Comparison of ENCODE assay signal across 31 mouse cellular contexts in genomic region chr16:8198771-8199562, GRCm38 (mm10).
DNase-seq lines count a peak whose midpoint lies in the region; ATAC-seq and TF ChIP-seq lines count a peak whose summit lies in the region.
"Had no signal": no experiment of that assay in that cellular context is flagged by ENCODE, and none has a peak within 500 bp of the region (broad histone marks: within the 10 kb centered on the region; RNA-seq: fewer than 3 reads in every experiment).

No protein-coding gene starts in this region.

- H3K9ac ChIP-seq in hindbrain, embryonic 14.5 days = no peak overlapping the region
- no peak overlapping the region for H3K9ac ChIP-seq in hindbrain, embryonic 12.5 days
- H3K9ac ChIP-seq in midbrain, postnatal 0 days (replicated peaks; ENCODE audit: low read length, poor library complexity, severe bottlenecking) = no peak overlapping the region
- H3K9ac ChIP-seq in midbrain, embryonic 16.5 days (ENCODE audit: low read depth, low read length) = no peak overlapping the region
- no peak overlapping the region for H3K9ac ChIP-seq in limb, embryonic 12.5 days (replicated peaks)
- H3K9ac ChIP-seq: embryonic facial prominence, embryonic 15.5 days; forebrain, embryonic 13.5 days; intestine, embryonic 15.5 days; limb, embryonic 15.5 days; liver, embryonic 13.5 days; midbrain, embryonic 13.5 days; stomach, embryonic 15.5 days had no signal

- no peak overlapping the region for H3K4me3 ChIP-seq in hindbrain, embryonic 14.5 days (replicated peaks; ENCODE audit: low read length)
- no peak overlapping the region for H3K4me3 ChIP-seq in hindbrain, embryonic 12.5 days
- H3K4me3 ChIP-seq in midbrain, postnatal 0 days (ENCODE audit: low read depth, low read length) = no peak overlapping the region
- no peak overlapping the region for H3K4me3 ChIP-seq in midbrain, embryonic 16.5 days (ENCODE audit: low read depth, low read length)
- H3K4me3 ChIP-seq in limb, embryonic 12.5 days (replicated peaks) = no peak overlapping the region
- H3K4me3 ChIP-seq: embryonic facial prominence, embryonic 10.5 days; embryonic facial prominence, embryonic 15.5 days; forebrain, embryonic 13.5 days; intestine, embryonic 15.5 days; left cerebral cortex, adult 2 months; limb, embryonic 15.5 days; liver, embryonic 13.5 days; midbrain, embryonic 13.5 days; stomach, embryonic 15.5 days had no signal

- H3K27ac ChIP-seq in hindbrain, embryonic 14.5 days = peak overlapping the region; percentile 56
- H3K27ac ChIP-seq in hindbrain, embryonic 12.5 days = no peak overlapping the region
- H3K27ac ChIP-seq in midbrain, postnatal 0 days (ENCODE audit: low read depth, low read length) = no peak overlapping the region
- H3K27ac ChIP-seq in midbrain, embryonic 16.5 days (ENCODE audit: low read length) = no peak overlapping the region
- no peak overlapping the region for H3K27ac ChIP-seq in limb, embryonic 12.5 days
- H3K27ac ChIP-seq: embryonic facial prominence, embryonic 10.5 days; embryonic facial prominence, embryonic 15.5 days; forebrain, embryonic 13.5 days; intestine, embryonic 15.5 days; left cerebral cortex, adult 2 months; limb, embryonic 15.5 days; liver, embryonic 13.5 days; macrophage; midbrain, embryonic 13.5 days; stomach, embryonic 15.5 days had no signal

- no peaks in the 10 kb centered on the region for H3K36me3 ChIP-seq in hindbrain, embryonic 14.5 days (replicated peaks; ENCODE audit: control insufficient read depth, insufficient read depth)
- H3K36me3 ChIP-seq in hindbrain, embryonic 12.5 days = no peaks in the 10 kb centered on the region
- H3K36me3 ChIP-seq in midbrain, postnatal 0 days (ENCODE audit: insufficient read depth, low read length) = no peaks in the 10 kb centered on the region
- H3K36me3 ChIP-seq in midbrain, embryonic 16.5 days (ENCODE audit: control insufficient read depth, insufficient read depth, low read length) = no peaks in the 10 kb centered on the region
- H3K36me3 ChIP-seq in limb, embryonic 12.5 days = no peaks in the 10 kb centered on the region
- H3K36me3 ChIP-seq: embryonic facial prominence, embryonic 10.5 days; embryonic facial prominence, embryonic 15.5 days; intestine, embryonic 15.5 days; limb, embryonic 15.5 days; liver, embryonic 13.5 days; midbrain, embryonic 13.5 days; stomach, embryonic 15.5 days had no signal

- H3K9me3 ChIP-seq in hindbrain, embryonic 14.5 days (ENCODE audit: control insufficient read depth, low read length) = no peaks in the 10 kb centered on the region
- no peaks in the 10 kb centered on the region for H3K9me3 ChIP-seq in hindbrain, embryonic 12.5 days (replicated peaks)
- H3K9me3 ChIP-seq in midbrain, postnatal 0 days (ENCODE audit: low read length) = no peaks in the 10 kb centered on the region
- H3K9me3 ChIP-seq in midbrain, embryonic 16.5 days (replicated peaks; ENCODE audit: control insufficient read depth, low read length, poor library complexity, severe bottlenecking) = no peaks in the 10 kb centered on the region
- no peaks in the 10 kb centered on the region for H3K9me3 ChIP-seq in limb, embryonic 12.5 days
- H3K9me3 ChIP-seq: embryonic facial prominence, embryonic 10.5 days; embryonic facial prominence, embryonic 15.5 days; forebrain, embryonic 13.5 days; intestine, embryonic 15.5 days; limb, embryonic 15.5 days; midbrain, embryonic 13.5 days; stomach, embryonic 15.5 days had no signal

- TF ChIP-seq CTCF in midbrain, postnatal 0 days (IDR thresholded peaks at IDR 0.05) = no peak

- peak; percentile 56 for DNase-seq in hindbrain, embryonic 14.5 days (ENCODE audit: low spot score)
- DNase-seq in midbrain, postnatal 0 days (ENCODE audit: low spot score) = peak; percentile 38
- no peak for DNase-seq in adrenal gland, postnatal 14 days
- no peak for DNase-seq in layer of hippocampus, postnatal 14 days (ENCODE audit: low spot score in 2 of 2)
- DNase-seq: adrenal gland, postnatal 10 days; cerebellum, adult 18-20 months; cerebellum, postnatal 14 days; gastrocnemius, postnatal 25 days; heart, adult 18-20 months; heart, postnatal 4 days; kidney, adult 8-10 months; kidney, postnatal 14 days; layer of hippocampus, adult 9-11 months; liver, embryonic 13.5 days; lung, adult 18-20 months; lung, postnatal 10 days; right cerebral cortex, postnatal 25 days had no signal

- 0 out of 2 replicates have a peak overlapping the region, but pooled peaks have one; percentile 18 for H3K4me2 ChIP-seq in hindbrain, embryonic 14.5 days (replicated peaks)
- H3K4me2 ChIP-seq in hindbrain, embryonic 12.5 days (replicated peaks) = no peak overlapping the region
- no peak overlapping the region for H3K4me2 ChIP-seq in midbrain, postnatal 0 days (ENCODE audit: low read depth, low read length, poor library complexity, severe bottlenecking)
- no peak overlapping the region for H3K4me2 ChIP-seq in midbrain, embryonic 16.5 days (ENCODE audit: low read length)
- H3K4me2 ChIP-seq in limb, embryonic 12.5 days = no peak overlapping the region
- H3K4me2 ChIP-seq: embryonic facial prominence, embryonic 15.5 days; forebrain, embryonic 13.5 days; heart, embryonic 11.5 days; intestine, embryonic 15.5 days; limb, embryonic 15.5 days; liver, embryonic 13.5 days; midbrain, embryonic 13.5 days; stomach, embryonic 15.5 days had no signal

- ATAC-seq in hindbrain, embryonic 14.5 days (ENCODE audit: low FRiP score) = peak; percentile 62
- ATAC-seq in hindbrain, embryonic 12.5 days (ENCODE audit: low FRiP score) = no peak
- ATAC-seq in midbrain, postnatal 0 days (ENCODE audit: low FRiP score) = no peak
- no peak for ATAC-seq in midbrain, embryonic 16.5 days
- ATAC-seq in limb, embryonic 12.5 days (ENCODE audit: insufficient number of reproducible peaks, insufficient read depth, low FRiP score, low TSS enrichment, low read depth) = peak; percentile 66
- ATAC-seq: forebrain, embryonic 13.5 days; intestine, embryonic 15.5 days; midbrain, embryonic 13.5 days; Patski had no signal

- H3K27me3 ChIP-seq in hindbrain, embryonic 14.5 days (ENCODE audit: control insufficient read depth, insufficient read depth, low read length) = no peaks in the 10 kb centered on the region
- H3K27me3 ChIP-seq in hindbrain, embryonic 12.5 days = no peaks in the 10 kb centered on the region
- H3K27me3 ChIP-seq in midbrain, postnatal 0 days (ENCODE audit: insufficient read depth, low read length) = no peaks in the 10 kb centered on the region
- H3K27me3 ChIP-seq in midbrain, embryonic 16.5 days (ENCODE audit: control insufficient read depth, insufficient read depth, low read depth, low read length) = no peaks in the 10 kb centered on the region
- H3K27me3 ChIP-seq in limb, embryonic 12.5 days = no peaks in the 10 kb centered on the region
- H3K27me3 ChIP-seq: embryonic facial prominence, embryonic 15.5 days; forebrain, embryonic 13.5 days; intestine, embryonic 15.5 days; limb, embryonic 15.5 days; liver, embryonic 13.5 days; midbrain, embryonic 13.5 days; stomach, embryonic 15.5 days had no signal

- 64% methylated on average over 12 of the region's 12 CpGs for WGBS in hindbrain, embryonic 14.5 days
- 81% methylated on average over 12 of the region's 12 CpGs for WGBS in hindbrain, embryonic 12.5 days
- WGBS in midbrain, postnatal 0 days = 72% methylated on average over 12 of the region's 12 CpGs
- WGBS in midbrain, embryonic 16.5 days = 77% methylated on average over 12 of the region's 12 CpGs
- 61% methylated on average over 12 of the region's 12 CpGs for WGBS in limb, embryonic 12.5 days

- H3K4me1 ChIP-seq in hindbrain, embryonic 14.5 days (replicated peaks; ENCODE audit: control insufficient read depth, insufficient read depth, low read length) = no peaks in the 10 kb centered on the region
- no peaks in the 10 kb centered on the region for H3K4me1 ChIP-seq in hindbrain, embryonic 12.5 days
- H3K4me1 ChIP-seq in midbrain, postnatal 0 days (ENCODE audit: insufficient read depth, low read length) = no peaks in the 10 kb centered on the region
- H3K4me1 ChIP-seq in midbrain, embryonic 16.5 days (ENCODE audit: control insufficient read depth, insufficient read depth, low read length) = peaks cover 3% of the 10 kb centered on the region; the same call in 1 of the 2 replicates
- H3K4me1 ChIP-seq in limb, embryonic 12.5 days (replicated peaks) = no peaks in the 10 kb centered on the region
- H3K4me1 ChIP-seq: embryonic facial prominence, embryonic 10.5 days; embryonic facial prominence, embryonic 15.5 days; intestine, embryonic 15.5 days; limb, embryonic 15.5 days; liver, embryonic 13.5 days; midbrain, embryonic 13.5 days; stomach, embryonic 15.5 days had no signal

Comparison
In these comparisons a context has a peak if more than half of its experiments do, and no peak if none do; other contexts are left out.
1. ATAC-seq: peak in hindbrain, embryonic 14.5 days (single experiment) and limb, embryonic 12.5 days (single experiment); none in hindbrain, embryonic 12.5 days (single experiment), midbrain, postnatal 0 days (single experiment) and midbrain, embryonic 16.5 days (single experiment).
2. DNase-seq: peak in hindbrain, embryonic 14.5 days (single experiment) and midbrain, postnatal 0 days (single experiment); none in adrenal gland, postnatal 14 days (single experiment) and layer of hippocampus, postnatal 14 days (0 of 2).